Mouse (Mus musculus): ENCODE measurements around the gene Crocc2. TPM values are rescaled to one million over a fixed set of nuclear protein-coding genes. Genes with fewer than 3 reads are reported as not detected.

The Crocc2 gene
- total and polyA plus RNA-seq, 3 experiments = not detected

DNA sequence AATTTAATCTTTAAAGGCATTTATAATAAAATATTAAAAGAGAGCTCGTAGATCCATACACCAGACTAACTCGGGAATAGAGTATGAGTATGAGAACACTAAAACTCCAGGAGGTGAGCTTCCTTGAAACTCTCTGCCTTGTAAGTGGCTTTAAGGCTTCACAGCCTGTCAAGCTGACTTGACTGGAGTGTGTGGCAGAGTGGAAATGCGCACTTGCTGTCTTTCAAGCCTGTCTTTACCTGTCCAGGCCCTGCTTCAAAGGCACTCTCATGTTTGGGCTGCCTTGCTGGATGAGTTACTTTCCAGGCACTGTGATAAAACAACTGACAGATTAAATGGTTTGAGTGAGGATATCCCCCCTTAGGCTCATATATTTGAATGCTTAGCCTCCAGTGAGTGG, 29.4 kb downstream of the Crocc2 start:
- dilution Hi-C loops (cut with MboI; ENCODE audit: extremely low pct_ligation_motif_present, extremely low pct_unique_long_range_greater_than_20kb, low sequenced_read_pairs) (no loop called here), in situ Hi-C loops (cut with MboI; ENCODE audit: low pct_ligation_motif_present, low pct_unique_long_range_greater_than_20kb, low sequenced_read_pairs) (loop anchor here (25.0 kb wide), 1 partner anchor 514 kb away; no protein-coding TSS in a partner anchor)
- Histone ChIP-seq H3K9ac (ENCODE audit: insufficient read depth, low read depth) (no peak overlapping the region), H3K27me3 (replicated peaks) (peaks cover 80% of the 10 kb centered on the region), H3K79me2 (replicated peaks; ENCODE audit: control insufficient read depth, extremely low read depth, insufficient read depth, poor library complexity, severe bottlenecking) (no peaks in the 10 kb centered on the region), H3K4me1 (ENCODE audit: control insufficient read depth in 1 of 2, insufficient read depth in 2 of 2) (no peaks in the 10 kb centered on the region), H3K36me3 (replicated peaks in 1 of 2; ENCODE audit: control insufficient read depth in 1 of 2, insufficient read depth in 1 of 2, low read length in 1 of 2) (no peaks in the 10 kb centered on the region), H3K4me2 (ENCODE audit: insufficient read depth, low read depth, poor library complexity, severe bottlenecking) (no peak overlapping the region), H3K4me3 (replicated peaks in 1 of 3; ENCODE audit: low read depth in 2 of 3, low read length in 2 of 3, poor library complexity in 1 of 3) (no peak overlapping the region), H3K27ac (ENCODE audit: insufficient read depth, low read depth) (no peak overlapping the region), H3K9me3 (replicated peaks; ENCODE audit: low read length) (peaks cover 29% of the 10 kb centered on the region)
- no peak for DNase-seq (ENCODE audit: extremely low read depth)
- no peak for TF ChIP-seq EP300 (IDR thresholded peaks at IDR 0.05; ENCODE audit: low read length)
- no peak for TF ChIP-seq POLR2AphosphoS2 (IDR thresholded peaks at IDR 0.05; ENCODE audit: low read depth, low read length)
- no peak for TF ChIP-seq MXI1 (IDR thresholded peaks at IDR 0.05; ENCODE audit: low read depth, low read length)
- TF ChIP-seq RAD21 (IDR thresholded peaks at IDR 0.05; ENCODE audit: low read depth, low read length) = no peak
- no peak for TF ChIP-seq E2F4 (IDR thresholded peaks at IDR 0.05; ENCODE audit: insufficient replicate concordance, low read depth, low read length)
- no peak for TF ChIP-seq ELF1 (IDR thresholded peaks at IDR 0.05; ENCODE audit: low read depth, low read length)
- no peak for TF ChIP-seq SMC3 (IDR thresholded peaks at IDR 0.05; ENCODE audit: low read depth, low read length)
- no peak for TF ChIP-seq BHLHE40 (IDR thresholded peaks at IDR 0.05; ENCODE audit: low read depth, low read length)
- no peak for TF ChIP-seq JUND (conservative IDR thresholded peaks at IDR 0.05; ENCODE audit: low read depth, low read length)
- no peak for TF ChIP-seq ZNF384 (IDR thresholded peaks at IDR 0.05; ENCODE audit: low read depth, low read length)
- no peak for TF ChIP-seq USF2 (conservative IDR thresholded peaks at IDR 0.05; ENCODE audit: low read depth, low read length)
- TF ChIP-seq UBTF (IDR thresholded peaks at IDR 0.05; ENCODE audit: low read depth, low read length) = no peak
- no peak for TF ChIP-seq USF1 (IDR thresholded peaks at IDR 0.05; ENCODE audit: low read depth, low read length)
- TF ChIP-seq MAX (IDR thresholded peaks at IDR 0.05; ENCODE audit: low read length) = no peak
- TF ChIP-seq MEF2A (IDR thresholded peaks at IDR 0.05; ENCODE audit: borderline replicate concordance, low read depth, low read length) = no peak
- TF ChIP-seq NRF1 (IDR thresholded peaks at IDR 0.05; ENCODE audit: low read depth, low read length) = no peak
- no peak for TF ChIP-seq CTCF (conservative IDR thresholded peaks at IDR 0.05 in 1 of 2, IDR thresholded peaks at IDR 0.05 in 1 of 2; ENCODE audit: low read depth in 2 of 2, low read length in 2 of 2)

GRCm38 (mm10) chr1:93206277-93206970, 37.9 kb downstream of the Crocc2 start:
- Histone ChIP-seq H3K4me2 (ENCODE audit: insufficient read depth, low read depth, poor library complexity, severe bottlenecking) (no peak overlapping the region), H3K27ac (ENCODE audit: insufficient read depth, low read depth) (no peak overlapping the region), H3K4me3 (replicated peaks in 1 of 3; ENCODE audit: low read depth in 2 of 3, low read length in 2 of 3, poor library complexity in 1 of 3) (no peak overlapping the region), H3K27me3 (replicated peaks) (peaks cover 97% of the 10 kb centered on the region), H3K36me3 (replicated peaks in 1 of 2; ENCODE audit: control insufficient read depth in 1 of 2, insufficient read depth in 1 of 2, low read length in 1 of 2) (no peaks in the 10 kb centered on the region), H3K9ac (ENCODE audit: insufficient read depth, low read depth) (no peak overlapping the region), H3K9me3 (replicated peaks; ENCODE audit: low read length) (no peaks in the 10 kb centered on the region), H3K79me2 (replicated peaks; ENCODE audit: control insufficient read depth, extremely low read depth, insufficient read depth, poor library complexity, severe bottlenecking) (no peaks in the 10 kb centered on the region), H3K4me1 (ENCODE audit: control insufficient read depth in 1 of 2, insufficient read depth in 2 of 2) (peaks cover 0 to 6% of the 10 kb centered on the region in 2 experiments; a peak in 1 of 4 replicates)
- in situ Hi-C loops (cut with MboI; ENCODE audit: low pct_ligation_motif_present, low pct_unique_long_range_greater_than_20kb, low sequenced_read_pairs) = no loop called here
- no peak for DNase-seq (ENCODE audit: extremely low read depth)
- TF ChIP-seq NELFE (IDR thresholded peaks at IDR 0.05; ENCODE audit: low read depth, low read length) (no peak), GABPA (IDR thresholded peaks at IDR 0.05; ENCODE audit: insufficient replicate concordance, low read depth, low read length) (no peak), POLR2A (IDR thresholded peaks at IDR 0.05; ENCODE audit: low read depth, low read length) (no peak), KAT2A (IDR thresholded peaks at IDR 0.05; ENCODE audit: insufficient replicate concordance, low read length) (no peak), ZC3H11A (IDR thresholded peaks at IDR 0.05; ENCODE audit: low read depth, low read length) (no peak), CHD1 (IDR thresholded peaks at IDR 0.05; ENCODE audit: low read depth, low read length) (no peak), CHD2 (IDR thresholded peaks at IDR 0.05; ENCODE audit: low read length) (no peak), HCFC1 (IDR thresholded peaks at IDR 0.05; ENCODE audit: low read depth, low read length) (no peak)
- dilution Hi-C loops (cut with MboI; ENCODE audit: extremely low pct_ligation_motif_present, extremely low pct_unique_long_range_greater_than_20kb, low sequenced_read_pairs) = no loop called here
